Mouse (Mus musculus): ENCODE results near the gene Hist1h2ao.
"Not testable (repeated sequence)": the region's sequence is repeated elsewhere in the genome, so short reads cannot be mapped to it uniquely, and the experiment has no call there.

Gene Hist1h2ao

DNA sequence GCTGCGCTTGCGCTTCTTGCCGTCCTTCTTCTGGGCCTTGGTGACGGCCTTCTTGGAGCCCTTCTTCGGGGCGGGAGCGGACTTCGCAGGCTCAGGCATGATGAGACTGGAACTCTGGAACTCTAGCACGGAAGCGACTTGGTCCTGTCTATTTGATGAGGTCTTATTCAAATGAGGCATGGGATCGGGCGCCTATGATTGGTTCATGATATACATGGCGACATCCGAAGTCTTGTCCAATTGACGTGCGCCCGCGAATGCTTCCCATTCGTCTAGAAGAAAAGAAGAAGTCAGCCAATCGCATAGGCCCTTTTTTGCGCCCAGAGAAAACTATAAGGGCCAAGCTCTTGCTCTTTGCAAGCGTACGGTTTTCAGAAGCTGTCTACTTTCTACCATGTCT, at the start of gene Hist1h2ao, which contains the start of gene Hist1h2bq:
Gene Hist1h2ao (plus strand): TSS at position 393 of the 400 bp plus-strand sequence.
Gene Hist1h2bq (minus strand): TSS at position 125 of the 400 bp plus-strand sequence.
- not testable (repeated sequence) for DNase-seq (ENCODE audit: low spot score in 2 of 2)

- peak; percentile 15 to 16 for DNase-seq (ENCODE audit: low spot score in 2 of 2)
Observed at GRCm38 (mm10) chr13:21778814-21779766, 31.2 kb upstream of the Hist1h2ao start.

- DNase-seq (ENCODE audit: low spot score in 2 of 2), result peak; percentile 11 to 39
Observed at GRCm38 (mm10) chr13:21779767-21780731, 30.2 kb upstream of the Hist1h2ao start, which contains the start of gene Hist1h1b. Gene Hist1h1b, minus strand, starts transcription at chr13:21780625.

DNA sequence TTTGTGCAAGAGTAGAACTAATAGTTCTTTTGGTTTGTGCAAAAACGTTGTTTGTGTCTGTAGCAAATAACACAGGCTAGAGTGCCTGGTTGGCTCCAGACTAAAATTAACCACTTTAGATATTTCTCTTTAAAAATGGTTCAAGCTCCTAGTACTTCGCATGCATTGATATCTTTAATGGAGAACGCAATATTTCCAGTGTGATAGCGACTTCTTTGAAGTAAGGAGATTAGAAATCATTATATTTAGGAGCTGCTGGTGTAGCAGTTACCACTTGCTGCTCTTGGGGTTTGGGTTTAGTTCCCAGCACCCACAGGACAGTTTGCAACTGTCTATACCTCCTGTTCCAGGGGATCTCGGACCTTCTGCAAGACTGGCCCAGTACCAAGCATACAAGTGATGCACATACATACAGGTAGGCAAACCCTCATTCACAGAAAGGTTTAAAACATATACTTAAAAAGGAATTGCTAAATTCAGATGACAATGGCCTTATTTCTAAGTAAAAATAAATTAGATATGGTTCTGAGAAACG, 29.2 kb upstream of the Hist1h2ao start:
- DNase-seq (ENCODE audit: low spot score in 2 of 2), result no peak

- DNase-seq (ENCODE audit: low spot score in 2 of 2), result no peak
Observed at GRCm38 (mm10) chr13:21781639-21782038, 28.6 kb upstream of the Hist1h2ao start.

DNA sequence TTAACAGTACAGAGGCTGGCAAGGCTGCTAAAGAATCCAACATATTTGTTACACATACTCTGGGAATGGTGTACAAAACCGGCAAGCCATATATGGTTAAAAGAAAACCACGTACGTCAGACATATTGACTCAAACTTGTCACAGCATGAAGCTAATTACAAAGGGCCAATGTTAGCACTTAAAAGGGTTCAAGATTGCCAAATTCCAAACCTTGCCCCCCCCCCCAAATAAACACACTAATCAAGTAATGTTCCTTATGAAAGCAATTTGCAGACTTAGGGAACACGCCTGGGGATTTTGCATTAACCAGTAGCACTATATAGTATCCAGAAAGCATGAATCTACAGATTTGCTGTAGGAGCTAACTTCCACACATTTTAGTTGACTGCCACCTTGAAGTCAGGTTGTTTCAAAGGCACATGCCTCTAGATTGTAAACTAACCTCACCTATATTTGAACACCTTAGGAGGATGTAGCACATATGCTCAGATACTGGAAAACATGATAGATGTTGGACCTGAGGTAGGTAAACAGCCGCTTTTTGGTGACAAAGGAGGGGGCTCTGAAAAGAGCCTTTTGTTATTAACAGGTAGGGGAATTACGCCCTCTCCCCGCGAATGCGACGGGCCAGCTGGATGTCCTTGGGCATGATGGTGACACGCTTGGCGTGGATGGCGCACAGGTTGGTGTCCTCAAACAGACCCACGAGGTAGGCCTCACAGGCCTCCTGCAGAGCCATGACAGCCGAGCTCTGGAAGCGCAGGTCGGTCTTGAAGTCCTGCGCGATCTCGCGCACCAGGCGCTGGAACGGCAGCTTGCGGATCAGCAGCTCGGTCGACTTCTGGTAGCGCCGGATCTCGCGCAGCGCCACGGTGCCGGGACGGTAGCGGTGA, 27.7 kb upstream of the Hist1h2ao start:
- DNase-seq (ENCODE audit: low spot score in 2 of 2), result peak in 1 of 2 experiments; percentile 11

DNA sequence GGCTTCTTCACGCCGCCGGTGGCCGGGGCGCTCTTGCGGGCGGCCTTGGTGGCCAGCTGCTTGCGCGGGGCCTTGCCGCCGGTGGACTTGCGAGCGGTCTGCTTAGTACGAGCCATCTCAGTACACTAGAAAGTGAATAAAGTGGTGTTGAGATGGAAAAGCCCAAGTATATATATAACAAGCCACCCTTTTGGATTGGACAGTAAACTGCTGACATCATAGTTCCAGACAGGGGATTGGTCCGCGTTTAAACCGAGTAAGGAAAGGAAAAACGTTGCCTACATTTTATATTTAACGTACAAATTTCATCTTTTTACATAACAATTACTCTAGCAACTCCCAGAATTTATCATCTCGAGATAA, 27.0 kb upstream of the Hist1h2ao start, which contains the start of gene Hist1h3i:
Gene Hist1h3i (minus strand): TSS at position 116 of the 363 bp plus-strand sequence.
- no peak for DNase-seq (ENCODE audit: low spot score in 2 of 2)

DNA sequence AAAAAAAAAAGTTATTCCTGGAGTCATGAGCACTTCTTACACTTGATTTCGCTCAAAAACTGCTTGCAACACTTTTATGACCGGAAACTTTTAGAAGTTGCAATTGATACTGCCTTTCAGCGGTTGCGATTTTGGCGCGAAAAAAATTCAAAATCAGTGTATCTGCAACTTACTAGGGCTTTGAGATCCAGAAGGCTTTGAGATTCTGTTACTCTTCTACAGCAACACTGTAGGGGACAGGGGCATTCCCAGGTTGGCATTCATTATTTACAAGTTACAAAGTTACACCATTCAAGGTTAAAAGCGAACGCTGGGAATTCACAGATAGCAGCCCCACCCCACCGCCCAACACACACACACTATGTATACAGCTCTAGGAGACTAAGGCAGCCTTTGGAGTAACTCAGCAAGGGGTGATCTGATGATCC, 26.5 kb upstream of the Hist1h2ao start:
- DNase-seq (ENCODE audit: low spot score in 2 of 2), result no peak

DNA sequence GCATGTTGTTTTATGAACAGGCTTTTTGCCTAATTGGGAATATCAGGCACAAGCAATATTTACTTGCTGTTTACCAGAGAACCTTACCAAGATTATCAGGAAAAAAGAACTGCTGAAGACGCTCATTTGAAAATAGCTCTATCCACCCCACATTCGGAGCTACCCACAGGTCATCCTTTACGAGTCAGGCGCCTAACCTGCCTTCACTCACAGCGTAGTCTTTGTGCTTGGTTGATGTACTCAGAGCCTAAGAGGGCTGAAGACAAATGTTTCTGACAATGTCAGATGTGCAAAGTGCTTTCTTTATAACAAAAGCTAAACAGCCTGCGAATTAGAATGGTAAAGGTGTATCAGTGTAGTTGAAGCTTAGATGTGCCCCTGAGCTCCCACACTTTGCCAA, 26.0 kb upstream of the Hist1h2ao start:
- no peak for DNase-seq (ENCODE audit: low spot score in 2 of 2)

- DNase-seq (ENCODE audit: low spot score in 2 of 2), result no peak
Observed at GRCm38 (mm10) chr13:21786189-21786898, 23.9 kb upstream of the Hist1h2ao start.

GRCm38 (mm10) chr13:21786899-21787629, 23.2 kb upstream of the Hist1h2ao start, which contains the start of the genes Hist1h2an and Hist1h2bp:
Gene Hist1h2an, minus strand, starts transcription at chr13:21787218.
Gene Hist1h2bp, plus strand, starts transcription at chr13:21787461.
- peak; percentile 69 to 88 for DNase-seq (ENCODE audit: low spot score in 2 of 2)

DNA sequence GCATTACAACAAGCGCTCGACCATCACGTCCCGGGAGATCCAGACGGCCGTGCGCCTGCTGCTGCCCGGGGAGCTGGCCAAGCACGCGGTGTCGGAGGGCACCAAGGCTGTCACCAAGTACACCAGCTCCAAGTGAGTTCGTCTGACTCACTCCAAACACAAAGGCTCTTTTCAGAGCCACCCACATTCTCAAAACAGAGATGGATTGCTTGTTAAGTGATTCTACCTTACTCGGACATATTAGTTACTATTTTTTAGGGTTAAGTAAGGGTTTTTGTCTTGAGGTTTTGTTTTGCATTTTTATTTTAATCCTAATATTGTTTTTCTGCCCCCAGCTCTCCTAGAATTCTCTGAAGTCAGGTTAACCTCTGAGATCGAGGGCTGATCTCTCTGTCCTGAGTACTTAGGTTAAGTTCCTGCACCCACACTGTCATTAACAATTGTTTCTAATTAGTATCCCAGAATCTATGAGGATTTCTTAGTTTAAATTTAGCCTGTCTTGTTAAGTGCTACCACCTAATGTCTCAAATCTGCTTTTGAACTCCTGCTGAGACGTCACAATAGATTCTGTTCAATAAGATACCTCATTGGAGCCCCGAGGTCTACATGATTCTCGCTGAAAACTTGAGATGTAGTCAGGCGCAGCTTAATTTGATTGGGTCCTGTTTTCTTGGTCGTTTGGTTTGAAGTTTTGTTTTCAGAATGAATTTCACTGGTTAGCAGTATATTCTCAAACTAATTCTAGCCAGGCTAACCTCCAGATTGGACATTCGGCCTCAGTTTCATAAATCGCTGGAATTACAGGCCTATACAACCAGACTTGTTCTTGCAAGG, 22.3 kb upstream of the Hist1h2ao start:
- no peak for DNase-seq (ENCODE audit: low spot score in 2 of 2)

DNA sequence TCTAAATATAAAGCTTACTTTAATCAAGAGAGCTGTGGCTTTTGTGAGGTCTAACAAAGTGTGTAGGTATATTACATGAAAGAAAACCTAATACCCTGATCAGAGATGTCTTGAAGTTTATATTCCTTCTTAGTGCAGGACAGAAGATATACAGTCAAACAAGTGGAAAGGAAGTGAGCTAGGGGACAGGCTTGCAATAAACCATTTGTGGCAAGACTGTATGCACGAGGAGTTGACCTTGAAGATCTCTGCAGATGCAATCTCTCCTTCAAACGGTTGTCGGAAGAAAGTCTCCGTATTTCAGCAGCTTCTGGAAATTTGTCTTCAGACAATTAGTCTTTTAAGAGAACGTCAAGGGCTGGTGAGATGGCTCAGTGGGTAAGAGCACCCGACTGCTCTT, 20.3 kb upstream of the Hist1h2ao start:
- DNase-seq (ENCODE audit: low spot score in 2 of 2), result no peak

DNA sequence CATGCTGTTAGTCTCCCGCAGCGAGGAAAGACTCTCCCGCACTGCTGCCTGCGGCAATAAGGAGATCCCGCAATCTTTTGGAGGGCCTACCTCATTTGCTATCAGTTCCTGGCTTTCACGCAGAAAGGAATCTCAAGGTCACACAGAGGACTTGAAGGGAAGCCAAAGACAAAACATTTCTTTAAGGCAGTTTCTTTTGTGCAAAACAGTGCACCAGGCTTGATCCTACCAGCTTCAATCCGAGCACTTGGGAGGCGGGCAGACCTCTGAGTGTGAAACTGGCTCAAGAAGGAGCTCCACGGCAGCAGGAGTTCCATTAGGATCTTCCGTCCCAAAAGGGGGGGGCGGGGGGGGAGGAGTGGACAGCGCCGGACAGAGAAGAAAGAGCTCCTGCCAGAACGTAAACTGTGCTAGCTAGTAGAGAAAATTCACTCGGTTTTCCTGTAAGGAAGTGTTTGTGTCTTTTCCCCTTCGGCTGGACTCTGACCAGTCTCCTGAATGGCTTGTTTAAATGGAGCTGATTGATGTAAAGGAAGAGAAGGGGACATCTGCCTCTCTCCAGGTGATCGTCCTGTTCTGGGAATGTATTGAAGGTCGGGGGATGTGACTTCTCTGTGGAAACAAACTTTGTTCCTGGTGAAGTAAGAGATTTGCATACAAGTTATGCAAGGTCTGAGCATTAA, 19.5 kb upstream of the Hist1h2ao start:
- no peak for DNase-seq (ENCODE audit: low spot score in 2 of 2)

GRCm38 (mm10) chr13:21795584-21795983, 14.7 kb upstream of the Hist1h2ao start:
- no peak for DNase-seq (ENCODE audit: low spot score in 2 of 2)

DNA sequence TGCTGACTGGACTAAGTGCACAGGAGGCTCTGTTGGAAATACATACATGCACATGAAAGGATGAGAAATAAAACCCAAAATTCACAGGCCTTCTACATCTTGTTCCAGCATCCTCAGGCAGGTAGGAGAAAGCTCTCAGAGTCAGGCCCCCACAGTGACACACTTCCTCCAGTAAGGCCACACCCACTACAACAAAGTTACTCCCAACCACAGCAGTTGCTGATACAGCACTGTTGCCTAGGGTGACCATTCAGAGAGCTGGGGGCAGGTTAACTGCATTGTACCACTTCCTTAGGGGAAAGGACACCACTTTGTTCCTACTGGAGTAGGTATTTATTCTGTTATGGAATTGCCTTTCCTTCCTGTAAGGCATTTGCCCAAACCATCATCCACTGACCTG, 13.1 kb upstream of the Hist1h2ao start:
- not testable (repeated sequence) for DNase-seq (ENCODE audit: low spot score in 2 of 2)

DNA sequence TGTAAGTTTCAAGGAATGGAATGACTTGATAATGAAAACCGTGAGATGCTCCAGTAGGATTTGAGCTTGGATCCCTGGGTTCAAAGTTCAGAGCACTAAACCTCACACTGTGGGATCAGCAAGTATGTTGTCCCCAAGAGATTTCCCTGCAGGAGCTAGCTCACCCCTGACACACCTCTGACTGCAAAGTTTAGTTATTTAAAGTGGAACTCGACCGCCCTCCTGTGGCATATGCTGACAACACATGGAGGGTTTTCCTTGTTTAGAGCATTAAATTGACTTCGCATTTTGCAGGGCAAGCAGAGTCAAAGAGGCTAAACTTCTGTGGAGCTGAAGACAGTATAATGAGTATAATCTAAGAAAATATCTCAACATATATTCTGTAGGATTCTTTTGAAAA, 7.2 kb upstream of the Hist1h2ao start:
- not testable (repeated sequence) for DNase-seq (ENCODE audit: low spot score in 2 of 2)
